Mouse (Mus musculus) CH12.LX (cell line): ENCODE results near the gene Fam187a. TPM values are rescaled to one million over a fixed set of nuclear protein-coding genes. Genes with fewer than 3 reads are reported as not detected.

Experiments used
- DNase-seq: peaks from one replicate; pipeline ENCODE4 v3.0.0-alpha.2; 2013; ENCODE audit errors: extremely low read depth
- H3K27ac ChIP-seq: 2 replicates; pipeline ENCODE4 v1.5.1; 2012; ENCODE audit warnings: low read depth, mild to moderate bottlenecking, control low read depth, moderate library complexity; ENCODE audit not compliant: insufficient read depth
- H3K27me3 ChIP-seq: replicated peaks from 2 replicates; pipeline ENCODE3; 2012; ENCODE audit warnings: inconsistent platforms
- H3K36me3 ChIP-seq, 2 experiments: replicated peaks in 1 of 2; 2 replicates each; pipeline versions ENCODE3 to v1.6.1; 2012; ENCODE audit warnings: inconsistent platforms in 1 of 2, low read length in 1 of 2, mild to moderate bottlenecking in 1 of 2, mixed read lengths in 1 of 2, moderate library complexity in 1 of 2; ENCODE audit not compliant: control insufficient read depth in 1 of 2, insufficient read depth in 1 of 2
- H3K4me1 ChIP-seq, 2 experiments: 2 replicates each; pipeline ENCODE4 v1.6.1; 2012; ENCODE audit warnings: inconsistent platforms in 1 of 2, moderate library complexity in 1 of 2; ENCODE audit not compliant: insufficient read depth in 2 of 2, control insufficient read depth in 1 of 2
- H3K4me2 ChIP-seq: 2 replicates; pipeline ENCODE4 v1.6.1; 2012; ENCODE audit warnings: low read depth, mild to moderate bottlenecking, control low read depth; ENCODE audit not compliant: poor library complexity, insufficient read depth, severe bottlenecking
- H3K4me3 ChIP-seq, 3 experiments: fragments of 150-350 bp in 1 of 3; sonication (generic) in 1 of 3; replicated peaks in 1 of 3; 2 replicates each; pipeline versions ENCODE3 to v1.5.1; 2011 to 2012; ENCODE audit warnings: low read depth in 2 of 3, low read length in 2 of 3, mild to moderate bottlenecking in 2 of 3, moderate library complexity in 2 of 3, control low read depth in 1 of 3, improper control_type of control experiment in 1 of 3, inconsistent platforms in 1 of 3, mixed read lengths in 1 of 3; ENCODE audit not compliant: poor library complexity in 1 of 3
- H3K79me2 ChIP-seq: replicated peaks from 2 replicates; pipeline ENCODE4 v1.6.1; 2012; ENCODE audit warnings: mild to moderate bottlenecking, moderate library complexity; ENCODE audit not compliant: control insufficient read depth, poor library complexity, insufficient read depth, severe bottlenecking; ENCODE audit errors: extremely low read depth
- H3K9ac ChIP-seq: 2 replicates; pipeline ENCODE4 v1.6.1; 2012; ENCODE audit warnings: low read depth, mild to moderate bottlenecking, control low read depth, moderate library complexity; ENCODE audit not compliant: insufficient read depth
- H3K9me3 ChIP-seq: replicated peaks from 2 replicates; pipeline ENCODE3; 2012; ENCODE audit warnings: low read length, inconsistent platforms, mixed read lengths
- BHLHE40 ChIP-seq: IDR thresholded peaks from 2 replicates; pipeline ENCODE4 v1.6.1; 2011; ENCODE audit warnings: mild to moderate bottlenecking, low read depth, low read length, improper control_type of control experiment
- CHD2 ChIP-seq: IDR thresholded peaks from 2 replicates; pipeline ENCODE4 v1.6.1; 2011; ENCODE audit warnings: low read length, improper control_type of control experiment
- EP300 ChIP-seq: IDR thresholded peaks from 2 replicates; pipeline ENCODE4 v1.6.1; 2011; ENCODE audit warnings: low read length, improper control_type of control experiment
- IRF4 ChIP-seq: IDR thresholded peaks from 2 replicates; pipeline ENCODE4 v1.6.1; 2014; ENCODE audit warnings: low read depth, mild to moderate bottlenecking, inconsistent platforms, low read length, improper control_type of control experiment
- JUN ChIP-seq: IDR thresholded peaks from 2 replicates; pipeline ENCODE4 v1.6.1; 2011; ENCODE audit warnings: low read depth, mild to moderate bottlenecking, low read length, improper control_type of control experiment, moderate library complexity; ENCODE audit not compliant: insufficient read depth
- JUND ChIP-seq: conservative IDR thresholded peaks from 2 replicates; pipeline ENCODE4 v1.6.1; 2011; ENCODE audit warnings: low read depth, low read length, improper control_type of control experiment
- KAT2A ChIP-seq: IDR thresholded peaks from 2 replicates; pipeline ENCODE4 v1.6.1; 2012; ENCODE audit warnings: low read length, improper control_type of control experiment, inconsistent platforms; ENCODE audit not compliant: insufficient replicate concordance
- MAFK ChIP-seq: IDR thresholded peaks from 2 replicates; pipeline ENCODE4 v1.6.1; 2011; ENCODE audit warnings: low read length, improper control_type of control experiment; ENCODE audit not compliant: insufficient replicate concordance
- MAZ ChIP-seq: IDR thresholded peaks from 2 replicates; pipeline ENCODE4 v1.6.1; 2012; ENCODE audit warnings: low read depth, mild to moderate bottlenecking, inconsistent platforms, low read length, improper control_type of control experiment, moderate library complexity
- MXI1 ChIP-seq: IDR thresholded peaks from 2 replicates; pipeline ENCODE4 v1.6.1; 2011; ENCODE audit warnings: mild to moderate bottlenecking, low read depth, low read length, improper control_type of control experiment
- PAX5 ChIP-seq: IDR thresholded peaks from 2 replicates; pipeline ENCODE4 v1.6.1; 2012; ENCODE audit warnings: low read length, inconsistent platforms, mixed read lengths
- POLR2A ChIP-seq: IDR thresholded peaks from 2 replicates; pipeline ENCODE4 v1.6.1; 2011; ENCODE audit warnings: low read depth, mild to moderate bottlenecking, improper control_type of control experiment, low read length
- POLR2AphosphoS2 ChIP-seq: IDR thresholded peaks from 2 replicates; pipeline ENCODE4 v1.6.1; 2011; ENCODE audit warnings: low read depth, low read length, improper control_type of control experiment
- RCOR1 ChIP-seq: conservative IDR thresholded peaks from 2 replicates; pipeline ENCODE4 v1.6.1; 2012; ENCODE audit warnings: low read depth, mild to moderate bottlenecking, inconsistent platforms, low read length, improper control_type of control experiment
- SMC3 ChIP-seq: IDR thresholded peaks from 2 replicates; pipeline ENCODE4 v1.6.1; 2011; ENCODE audit warnings: low read depth, low read length, improper control_type of control experiment
- TBP ChIP-seq: conservative IDR thresholded peaks from 2 replicates; pipeline ENCODE4 v1.6.1; 2011; ENCODE audit warnings: low read depth, low read length, improper control_type of control experiment
- TCF12 ChIP-seq: IDR thresholded peaks from 2 replicates; pipeline ENCODE4 v1.6.1; 2014; ENCODE audit warnings: low read depth, mild to moderate bottlenecking, inconsistent platforms, low read length, improper control_type of control experiment
- ZC3H11A ChIP-seq: IDR thresholded peaks from 2 replicates; pipeline ENCODE4 v1.6.1; 2012; ENCODE audit warnings: low read depth, mild to moderate bottlenecking, inconsistent platforms, low read length, improper control_type of control experiment
- ZKSCAN1 ChIP-seq: IDR thresholded peaks from 2 replicates; pipeline ENCODE4 v1.6.1; 2012; ENCODE audit warnings: low read depth, inconsistent platforms, low read length, improper control_type of control experiment, borderline replicate concordance
- ZMIZ1 ChIP-seq: IDR thresholded peaks from 2 replicates; pipeline ENCODE4 v1.6.1; 2012; ENCODE audit warnings: low read depth, mild to moderate bottlenecking, inconsistent platforms, low read length, improper control_type of control experiment
- dilution Hi-C: fragments of 300-500 bp; cut with MboI; formaldehyde crosslinking; loops from 2 replicates; pipeline ENCODE4 v1.14.3; 2020; ENCODE audit warnings: low sequenced_read_pairs; ENCODE audit not compliant: extremely low pct_unique_long_range_greater_than_20kb, extremely low pct_ligation_motif_present
- in situ Hi-C: fragments of 300-500 bp; cut with MboI; formaldehyde crosslinking; loops from 3 replicates; pipeline ENCODE4 v1.14.3; 2019; ENCODE audit warnings: low sequenced_read_pairs, low pct_ligation_motif_present, low pct_unique_long_range_greater_than_20kb, mixed read lengths
- polyA plus RNA-seq: library from polyadenylated mRNA; unstranded; fragments of >175 nt; gene quantifications from 2 replicates; pipeline ENCODE4 v1.2.1, GENCODE M21; 2012; ENCODE audit warnings: low read depth; ENCODE audit not compliant: insufficient read length
- total RNA-seq, 2 experiments: library from RNA; depleted of rRNA; stranded (reverse); fragments of 300-350 nt in 1 of 2; fragments of >200 nt in 1 of 2; gene quantifications; 2 replicates each; pipeline ENCODE4 v1.2.3; 2012 to 2014

Fam187a gene
- total RNA-seq (2012; rRNA removed) (not detected in 2 replicates), total RNA-seq (2014; rRNA removed) (not detected in 2 replicates), polyA plus RNA-seq (not detected in 2 replicates)

- DNase-seq, result no peak
- dilution Hi-C loops (no loop called here), in situ Hi-C loops (no loop called here)
- Histone ChIP-seq H3K4me1 (peaks cover 12 to 32% of the 10 kb centered on the region in 2 experiments), H3K4me2 (no peak within 1 kb of the TSS), H3K79me2 (peaks cover 9% of the 10 kb centered on the region), H3K9me3 (no peaks in the 10 kb centered on the region), H3K27ac (no peak within 1 kb of the TSS), H3K4me3 (no peak within 1 kb of the TSS), H3K27me3 (peaks cover 75% of the 10 kb centered on the region), H3K36me3 (no peaks in the 10 kb centered on the region), H3K9ac (no peak within 1 kb of the TSS)
- TF ChIP-seq ZC3H11A, result no peak
- no peak for TF ChIP-seq KAT2A
- TF ChIP-seq IRF4, result no peak
- no peak for TF ChIP-seq JUND
- TF ChIP-seq ZKSCAN1, result no peak
- no peak for TF ChIP-seq EP300
- no peak for TF ChIP-seq POLR2A
- TF ChIP-seq JUN, result no peak
- TF ChIP-seq MAFK, result no peak
- no peak for TF ChIP-seq TCF12
- TF ChIP-seq MAZ, result no peak
- no peak for TF ChIP-seq CHD2
- TF ChIP-seq SMC3, result no peak
- TF ChIP-seq MXI1, result no peak
- TF ChIP-seq PAX5, result no peak
- no peak for TF ChIP-seq TBP
- no peak for TF ChIP-seq ZMIZ1
These were observed at the start of gene Fam187a for GRCm38 (mm10) chr11:102884616-102885219. Gene Fam187a (plus strand): TSS chr11:102885169.

DNA sequence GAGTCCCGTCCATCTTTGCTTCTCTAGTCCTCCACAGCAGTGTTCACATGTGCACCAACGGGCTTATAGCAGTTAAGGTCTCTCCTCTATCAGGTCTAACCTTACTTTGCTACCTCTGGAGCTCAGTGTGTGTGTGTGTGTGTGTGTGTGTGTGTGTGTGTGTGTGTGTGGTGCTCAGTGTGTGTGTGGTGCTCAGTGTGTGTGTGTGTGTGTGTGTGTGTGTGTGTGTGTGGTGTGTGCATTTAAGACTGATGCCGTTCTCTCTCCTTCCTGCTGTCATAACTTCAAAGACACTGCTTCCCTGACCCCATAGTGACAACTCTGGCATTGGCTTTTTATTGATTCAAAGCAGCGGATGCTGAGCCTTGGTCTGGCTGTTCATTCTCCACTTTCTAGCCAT, 49.4 kb upstream of the Fam187a start, which contains the start of gene Higd1b:
Higd1b (plus strand) TSS at position 301 of the 400 bp plus-strand sequence.
- Histone ChIP-seq H3K4me1 (peaks cover 0 to 19% of the 10 kb centered on the region in 2 experiments; a peak in 2 of 4 replicates), H3K4me2 (no peak within 1 kb of the TSS), H3K27ac (no peak within 1 kb of the TSS), H3K9me3 (no peaks in the 10 kb centered on the region), H3K27me3 (peaks cover 8% of the 10 kb centered on the region), H3K36me3 (peaks cover 38 to 57% of the 10 kb centered on the region in 2 experiments), H3K4me3 (no peak within 1 kb of the TSS), H3K9ac (no peak within 1 kb of the TSS), H3K79me2 (no peaks in the 10 kb centered on the region)
- DNase-seq, result no peak
- in situ Hi-C loops, result no loop called here
- TF ChIP-seq POLR2AphosphoS2 (peak; percentile 59; the same call in 1 of the 2 replicates), JUND (no peak), BHLHE40 (no peak), ZMIZ1 (no peak), EP300 (no peak), SMC3 (no peak), RCOR1 (no peak), MXI1 (no peak)
- dilution Hi-C loops, result no loop called here
